Mouse (Mus musculus) megakaryocyte-erythroid progenitor cell, adult 5-6 weeks (primary cell): Measurements from ENCODE around the gene Fgfr2. TPM values are rescaled to one million over a fixed set of nuclear protein-coding genes. Genes with fewer than 3 reads are reported as not detected.

Experiments used
- ATAC-seq: replicated peaks from 2 replicates; pipeline ENCODE4 v1.8.0; 2016; ENCODE audit warnings: mild to moderate bottlenecking, inconsistent platforms; ENCODE audit not compliant: severe bottlenecking, poor library complexity, low FRiP score, low TSS enrichment
- total RNA-seq, 2 experiments: library from RNA; stranded (forward) in 1 of 2; stranded (reverse) in 1 of 2; fragments of 200-1000, 215-1000 nt in 1 of 2; fragments of >200 nt in 1 of 2; fragmentation: Nextera tagmentation in 1 of 2; gene quantifications; 2 replicates each; pipeline ENCODE4 v1.2.3; 2014 to 2017

The Fgfr2 gene
- total RNA-seq, 2 experiments from 2014 or later = not detected

GRCm38 (mm10) chr7:131628356-131628755, 1494.8 kb downstream of the Fgfr2 start:
- ATAC-seq = no peak

DNA sequence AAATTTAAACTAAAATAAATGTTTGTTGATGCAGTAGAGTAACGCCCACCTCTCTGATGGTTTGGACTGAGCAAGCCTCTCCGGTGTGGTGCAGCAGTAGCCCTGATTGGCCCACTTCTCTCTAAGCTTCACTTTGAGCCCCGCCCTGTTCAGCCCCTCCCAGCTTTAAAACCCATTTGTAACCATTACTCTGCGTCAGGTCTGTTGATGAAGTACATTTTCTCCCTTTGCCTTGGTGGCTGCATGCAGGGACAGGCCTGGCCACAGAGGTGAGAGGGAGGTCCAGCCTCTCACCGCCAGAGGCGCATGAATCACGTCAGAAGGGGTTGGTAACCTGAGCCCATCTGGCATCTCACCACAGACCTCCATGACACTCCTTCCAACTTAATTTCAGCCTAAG, 1513.5 kb downstream of the Fgfr2 start:
- 0 out of 2 replicates have a peak, but pooled peaks have one; percentile 30 for ATAC-seq

DNA sequence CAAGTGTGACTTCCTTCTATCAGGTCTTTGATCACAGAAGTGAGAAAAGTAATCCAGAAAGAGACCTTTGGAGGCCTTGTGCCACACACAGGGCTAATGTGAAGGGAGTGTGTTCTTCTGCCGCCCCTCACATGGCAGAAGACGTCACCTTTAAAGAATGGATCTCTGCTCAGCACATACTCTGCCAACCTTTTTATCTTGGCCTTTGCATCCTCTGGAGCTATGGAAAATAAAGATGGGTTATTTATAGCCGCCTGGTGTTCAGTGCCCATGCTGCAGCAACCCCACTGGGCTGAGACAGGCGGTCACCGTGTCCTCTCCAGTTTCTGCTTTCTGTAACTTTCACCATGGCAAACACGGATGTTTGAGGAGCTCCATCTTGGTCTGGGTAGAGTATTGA, 1515.1 kb downstream of the Fgfr2 start:
- ATAC-seq = no peak

DNA sequence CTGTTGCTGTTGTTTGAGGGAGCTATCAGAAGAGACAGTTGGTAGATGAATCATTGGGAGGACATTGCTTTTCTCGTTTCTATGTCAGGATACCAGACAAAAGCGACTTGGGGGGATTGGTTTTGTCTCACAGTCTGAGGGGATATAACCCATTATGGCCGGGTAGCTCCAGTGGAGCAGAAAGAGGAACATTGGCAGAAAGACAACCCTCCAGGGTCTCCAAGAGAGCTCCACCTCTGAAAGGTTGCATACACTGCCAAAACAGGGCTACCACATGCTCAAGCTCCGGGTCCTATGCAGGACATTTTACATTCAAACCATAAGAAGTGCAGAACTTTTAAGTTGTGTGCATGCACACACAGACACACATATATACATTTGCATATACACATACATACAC, 1517.7 kb downstream of the Fgfr2 start:
- no peak for ATAC-seq

DNA sequence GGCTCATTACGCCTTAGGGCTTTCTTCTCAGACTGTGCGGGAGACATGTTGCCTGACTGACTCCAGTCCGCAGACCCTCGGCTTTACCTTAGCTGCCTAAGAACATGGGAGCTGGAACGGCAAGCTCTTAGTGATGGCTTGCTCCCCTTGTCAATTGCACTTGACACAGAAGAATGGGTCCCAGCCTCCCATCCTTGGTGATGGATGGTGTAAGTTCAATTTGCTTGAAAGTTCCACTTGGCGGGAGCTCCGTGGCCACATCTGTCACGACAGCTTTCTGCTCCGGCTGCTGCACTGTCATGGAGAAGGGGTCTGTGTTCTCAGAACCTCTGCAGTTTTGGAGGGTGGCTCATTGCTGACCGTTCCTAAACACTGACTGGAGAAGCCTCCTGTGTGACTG, 1518.2 kb downstream of the Fgfr2 start:
- no peak for ATAC-seq

DNA sequence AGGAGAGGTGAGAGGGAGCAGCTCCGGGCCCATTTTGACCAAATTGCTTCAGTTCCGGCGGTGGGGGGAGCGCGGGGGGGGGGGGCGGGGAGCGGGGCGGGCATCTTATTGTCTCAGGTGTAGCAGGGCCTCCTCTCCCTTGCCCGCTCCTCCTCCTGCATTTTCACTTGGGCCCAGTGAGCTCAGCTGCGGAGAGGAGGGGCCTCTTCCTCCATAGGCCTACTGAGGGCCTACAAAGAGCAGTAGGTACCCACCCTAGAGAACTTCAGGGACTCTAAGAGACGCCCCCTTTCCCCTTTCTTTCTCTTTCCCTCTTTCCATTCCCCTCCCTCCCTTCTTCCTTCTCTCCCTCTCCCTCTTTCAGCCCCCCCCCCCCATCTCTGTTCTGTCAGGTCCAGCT, 1520.0 kb downstream of the Fgfr2 start:
- ATAC-seq = no peak

GRCm38 (mm10) chr7:131602106-131602505, 1521.0 kb downstream of the Fgfr2 start:
- no peak for ATAC-seq

DNA sequence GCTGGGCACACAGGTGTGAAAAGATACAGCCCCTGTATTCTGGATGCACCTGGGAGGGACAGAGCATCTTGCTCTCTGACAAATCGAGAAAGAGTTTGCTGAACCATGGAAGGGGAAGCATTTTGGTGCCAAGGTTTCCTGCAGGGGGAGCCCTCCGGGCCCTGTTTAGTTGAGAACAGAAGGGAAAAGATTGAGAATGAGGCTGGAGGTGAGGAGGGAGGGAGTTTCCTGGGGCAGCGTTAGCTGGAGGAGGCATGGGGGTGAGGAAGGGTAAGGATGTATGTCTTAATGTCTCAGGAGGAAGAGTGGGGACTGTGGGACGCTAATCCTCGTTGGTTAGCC, 1524.7 kb downstream of the Fgfr2 start:
- no peak for ATAC-seq

DNA sequence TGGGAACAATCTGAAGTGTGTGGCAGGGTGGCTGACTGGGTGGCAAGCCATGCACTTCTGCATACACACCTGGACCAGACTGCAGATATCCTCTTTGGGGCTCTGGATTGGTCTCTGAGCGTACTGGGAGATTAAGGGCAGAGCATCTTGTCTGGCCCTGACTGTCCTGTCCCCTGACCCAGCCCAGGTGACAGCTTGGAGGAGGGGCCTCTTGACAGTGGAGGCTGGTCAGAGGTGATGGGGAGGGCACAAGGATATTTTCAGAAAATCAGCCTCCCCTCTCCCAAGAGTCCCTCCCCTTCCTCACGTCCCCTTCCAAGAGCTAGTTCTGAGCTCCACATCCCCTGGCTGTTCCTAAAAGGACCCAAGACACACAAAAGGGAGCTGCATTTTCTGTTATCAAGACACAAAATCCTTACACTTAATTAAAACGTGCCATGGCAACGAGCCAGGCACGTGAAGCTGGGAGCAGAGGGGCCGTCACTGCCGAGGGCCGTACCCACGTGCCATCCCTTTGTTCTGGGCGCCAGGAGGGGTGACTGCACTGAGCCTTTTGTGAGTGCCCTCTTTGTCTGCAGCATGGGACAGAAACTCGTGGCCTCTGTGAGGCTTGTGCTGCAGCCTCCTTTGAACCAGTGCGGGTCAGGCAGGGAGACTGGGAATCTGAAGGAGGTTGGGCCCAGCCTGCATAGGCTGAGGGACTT, 1525.2 kb downstream of the Fgfr2 start:
- ATAC-seq = no peak

DNA sequence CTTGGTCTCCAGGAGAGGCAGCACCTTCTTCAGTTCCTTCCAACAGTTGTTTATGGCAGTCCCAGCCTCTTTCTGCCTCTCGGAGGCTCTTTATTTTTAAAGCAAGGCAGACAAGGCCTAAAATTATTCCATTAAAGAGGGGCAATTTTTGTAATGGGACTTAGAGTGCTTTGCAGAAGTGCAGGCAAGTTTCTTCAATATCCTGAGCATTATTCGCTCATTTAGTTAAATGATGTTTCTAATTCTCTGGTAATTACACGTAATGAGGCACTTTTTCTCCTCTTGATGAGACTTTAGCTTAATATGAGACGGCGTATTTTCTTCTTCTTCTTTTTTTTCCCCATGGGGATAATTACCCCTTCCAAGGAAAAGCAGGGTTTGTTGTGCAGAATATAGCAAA, 1537.6 kb downstream of the Fgfr2 start:
- no peak for ATAC-seq

DNA sequence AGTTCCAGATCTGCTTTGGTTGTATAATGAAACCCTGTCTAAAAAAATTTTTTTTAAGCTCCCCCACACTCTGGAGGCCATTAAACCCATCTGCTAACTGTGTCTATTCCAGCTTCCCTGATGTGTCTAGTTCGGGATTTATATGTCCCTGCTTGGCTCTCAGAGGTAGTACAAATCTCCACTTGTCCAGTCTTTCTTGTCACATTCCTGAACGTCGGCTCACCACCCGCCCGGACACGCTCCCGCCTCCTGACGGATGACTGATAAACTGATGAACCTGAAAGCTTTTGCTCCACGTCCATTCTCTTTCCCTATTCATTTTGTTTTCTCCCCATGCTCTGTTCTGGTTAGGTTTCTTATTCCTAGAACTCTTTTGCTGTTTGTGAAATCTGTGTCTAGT, 1541.0 kb downstream of the Fgfr2 start:
- ATAC-seq = no peak

- ATAC-seq = no peak
Measured at GRCm38 (mm10) chr7:131575246-131575645, 1547.9 kb downstream of the Fgfr2 start.

DNA sequence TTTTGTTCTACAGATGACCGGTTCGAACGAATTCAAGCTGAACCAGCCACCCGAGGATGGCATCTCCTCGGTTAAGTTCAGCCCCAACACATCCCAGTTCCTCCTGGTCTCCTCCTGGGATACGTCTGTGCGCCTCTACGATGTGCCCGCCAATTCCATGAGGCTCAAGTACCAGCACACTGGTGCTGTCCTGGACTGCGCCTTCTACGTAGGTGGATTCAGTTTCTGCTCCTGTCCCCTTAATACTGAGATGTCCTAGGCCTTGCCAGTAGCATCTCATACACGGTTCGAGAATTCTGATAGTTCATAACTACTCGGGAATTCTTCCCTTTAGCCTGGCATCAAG, 1562.5 kb downstream of the Fgfr2 start:
- ATAC-seq = peak; percentile 31

GRCm38 (mm10) chr7:131559986-131560696, 1563.0 kb downstream of the Fgfr2 start, which contains the start of gene Bub3:
Gene Bub3, plus strand, starts transcription at chr7:131560222.
- ATAC-seq = peak; percentile 92

DNA sequence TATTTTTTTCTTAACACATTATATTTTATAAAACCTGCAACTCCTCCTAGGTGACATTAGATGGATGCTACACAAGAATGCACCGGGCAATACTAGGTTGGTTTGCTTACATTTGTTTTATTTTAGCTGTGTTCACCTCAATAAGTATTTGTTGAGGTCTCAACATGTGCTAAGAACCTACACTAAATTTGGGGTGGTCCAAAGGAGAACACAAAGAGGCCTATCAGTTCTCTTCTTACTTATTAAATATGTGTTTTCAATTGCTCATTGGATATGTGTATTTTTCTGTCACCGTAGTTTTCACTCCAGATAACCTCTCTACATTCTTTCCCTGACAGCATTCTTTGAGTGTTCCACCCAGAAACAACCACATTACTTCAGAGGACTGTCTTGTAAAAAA, 1565.4 kb downstream of the Fgfr2 start:
- no peak for ATAC-seq

DNA sequence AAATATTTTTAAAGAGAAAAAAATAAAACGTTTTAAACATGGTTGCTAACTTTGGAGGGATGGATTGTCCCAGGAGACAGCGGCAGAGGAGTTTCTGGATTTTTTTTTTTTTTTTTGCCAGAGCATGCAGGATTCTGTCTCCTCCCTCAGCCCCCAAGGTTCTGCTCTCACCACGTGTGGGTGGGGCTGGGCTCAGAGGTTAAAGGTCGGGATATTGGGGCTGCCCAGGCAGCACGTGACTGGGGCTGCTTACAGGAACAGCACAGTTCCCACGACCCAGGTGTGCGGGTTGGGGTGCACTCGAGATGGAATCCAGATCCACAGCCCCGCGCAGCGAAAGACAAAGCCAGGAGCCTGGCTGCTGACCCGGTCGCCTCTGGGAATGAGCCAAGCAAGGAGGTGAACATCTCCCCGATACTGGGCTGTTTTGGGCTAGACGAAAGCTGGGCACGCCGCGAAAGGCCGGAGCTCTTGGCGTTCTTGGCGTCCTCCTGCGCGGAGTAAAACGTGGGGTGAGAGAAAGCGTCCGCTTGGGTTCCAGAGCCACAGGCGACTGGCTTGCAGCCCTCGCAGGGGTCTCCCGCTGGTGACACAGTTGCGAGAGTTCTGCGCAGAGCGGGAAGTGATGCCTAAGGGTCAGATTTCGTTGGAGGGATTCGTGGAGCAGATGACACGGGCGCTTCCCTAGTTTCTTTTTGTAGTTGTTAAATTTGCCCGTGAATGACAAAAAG, 1566.4 kb downstream of the Fgfr2 start:
- ATAC-seq = no peak

GRCm38 (mm10) chr7:131556116-131556515, 1567.0 kb downstream of the Fgfr2 start:
- ATAC-seq = no peak

GRCm38 (mm10) chr7:131555301-131556081, 1567.7 kb downstream of the Fgfr2 start:
- ATAC-seq = no peak

- no peak for ATAC-seq
Measured at GRCm38 (mm10) chr7:131554341-131555180, 1568.6 kb downstream of the Fgfr2 start.
